Comparison of ENCODE assay signal across 8 mouse cellular contexts in genomic region chr2:166805250-166806172, GRCm38 (mm10). TPM values are rescaled to one million over a fixed set of nuclear protein-coding genes. Genes with fewer than 3 reads are reported as not detected.
DNase-seq lines count a peak whose midpoint lies in the region; ATAC-seq and TF ChIP-seq lines count a peak whose summit lies in the region.

Gene Arfgef2 (plus strand): TSS chr2:166805588.

- H3K27me3 ChIP-seq in CH12.LX (replicated peaks), result no peaks in the 10 kb centered on the region
- no peaks in the 10 kb centered on the region for H3K27me3 ChIP-seq in forebrain, embryonic 11.5 days (ENCODE audit: control insufficient read depth, insufficient read depth, low read length)
- no peaks in the 10 kb centered on the region for H3K27me3 ChIP-seq in heart, embryonic 15.5 days
- 0 out of 2 replicates have a peak, but pooled peaks cover 3% of the 10 kb centered on the region for H3K27me3 ChIP-seq in liver, embryonic 13.5 days
- no peaks in the 10 kb centered on the region for H3K27me3 ChIP-seq in stomach, embryonic 14.5 days (ENCODE audit: control insufficient read depth, insufficient read depth, low read length)

- no peak for TF ChIP-seq RAD21 in CH12.LX (IDR thresholded peaks at IDR 0.05; ENCODE audit: low read depth, low read length)

- peaks cover 0 to 2% of the 10 kb centered on the region in 2 experiments for H3K36me3 ChIP-seq in CH12.LX (replicated peaks in 1 of 2; ENCODE audit: control insufficient read depth in 1 of 2, insufficient read depth in 1 of 2, low read length in 1 of 2)
- H3K36me3 ChIP-seq in forebrain, embryonic 11.5 days (ENCODE audit: control insufficient read depth, insufficient read depth, low read length), result no peaks in the 10 kb centered on the region
- no peaks in the 10 kb centered on the region for H3K36me3 ChIP-seq in heart, embryonic 15.5 days
- H3K36me3 ChIP-seq in liver, embryonic 13.5 days, result no peaks in the 10 kb centered on the region
- no peaks in the 10 kb centered on the region for H3K36me3 ChIP-seq in stomach, embryonic 14.5 days (ENCODE audit: control insufficient read depth, insufficient read depth, low read length)

- dilution Hi-C loops in CH12.LX (cut with MboI; ENCODE audit: extremely low pct_ligation_motif_present, extremely low pct_unique_long_range_greater_than_20kb, low sequenced_read_pairs), result no loop called here

- TF ChIP-seq EP300 in CH12.LX (IDR thresholded peaks at IDR 0.05; ENCODE audit: low read length), result no peak

- under 1% methylated on average over 69 of the region's 76 CpGs for WGBS in forebrain, embryonic 11.5 days
- WGBS in heart, embryonic 15.5 days, result under 1% methylated on average over 76 of the region's 76 CpGs
- under 1% methylated on average over 61 of the region's 76 CpGs for WGBS in liver, embryonic 13.5 days (ENCODE audit: insufficient replicate concordance)
- WGBS in stomach, embryonic 14.5 days, result under 1% methylated on average over 54 of the region's 76 CpGs

- peak; percentile 92 for DNase-seq in CH12.LX (ENCODE audit: extremely low read depth)
- peak; percentile 85 for DNase-seq in c-Kit-positive CD71-positive TER-119-negative erythroid progenitor cells, embryonic 14.5 days (ENCODE audit: low read depth)
- DNase-seq in forebrain, embryonic 11.5 days (ENCODE audit: low spot score), result peak; percentile 91
- DNase-seq in kidney, postnatal 25 days, result peak; percentile 93 to 96
- peak; percentile 83 for DNase-seq in liver, embryonic 13.5 days
- peak; percentile 86 to 90 for DNase-seq in natural killer cell, adult 2 months (ENCODE audit: low spot score in 2 of 2)

- peak within 1 kb of the TSS; percentile 85 for H3K9ac ChIP-seq in CH12.LX (ENCODE audit: insufficient read depth, low read depth)
- H3K9ac ChIP-seq in forebrain, embryonic 11.5 days (ENCODE audit: low read length), result peak within 1 kb of the TSS; percentile 80
- peak within 1 kb of the TSS; percentile 93 for H3K9ac ChIP-seq in heart, embryonic 15.5 days
- peak within 1 kb of the TSS; percentile 93 for H3K9ac ChIP-seq in liver, embryonic 13.5 days
- peak within 1 kb of the TSS; percentile 86 for H3K9ac ChIP-seq in stomach, embryonic 14.5 days (replicated peaks; ENCODE audit: low read depth, low read length)

- ATAC-seq in forebrain, embryonic 11.5 days (replicated peaks; ENCODE audit: low FRiP score), result peak; percentile 89
- peak; percentile 91 for ATAC-seq in heart, embryonic 15.5 days (replicated peaks; ENCODE audit: insufficient number of reproducible peaks, insufficient read depth, low FRiP score, low read depth)
- peak; percentile 90 for ATAC-seq in liver, embryonic 13.5 days (ENCODE audit: low read depth)
- peak; percentile 91 for ATAC-seq in stomach, embryonic 14.5 days (ENCODE audit: insufficient number of reproducible peaks, insufficient read depth, low FRiP score, low read depth)

- H3K4me3 ChIP-seq in CH12.LX (replicated peaks in 1 of 3; ENCODE audit: low read depth in 2 of 3, low read length in 2 of 3, poor library complexity in 1 of 3), result peak within 1 kb of the TSS; percentile 76 to 93 (median 80)
- peak within 1 kb of the TSS; percentile 79 for H3K4me3 ChIP-seq in forebrain, embryonic 11.5 days (ENCODE audit: low read depth, low read length)
- peak within 1 kb of the TSS; percentile 74 for H3K4me3 ChIP-seq in heart, embryonic 15.5 days
- H3K4me3 ChIP-seq in liver, embryonic 13.5 days (replicated peaks), result peak within 1 kb of the TSS; percentile 85
- H3K4me3 ChIP-seq in stomach, embryonic 14.5 days (ENCODE audit: low read depth, low read length), result peak within 1 kb of the TSS; percentile 91

- H3K4me1 ChIP-seq in CH12.LX (ENCODE audit: control insufficient read depth in 1 of 2, insufficient read depth in 2 of 2), result peaks cover 18 to 67% of the 10 kb centered on the region in 2 experiments
- H3K4me1 ChIP-seq in forebrain, embryonic 11.5 days (replicated peaks; ENCODE audit: control insufficient read depth, insufficient read depth, low read length), result no peaks in the 10 kb centered on the region
- peaks cover 19% of the 10 kb centered on the region for H3K4me1 ChIP-seq in heart, embryonic 15.5 days (replicated peaks)
- peaks cover 43% of the 10 kb centered on the region for H3K4me1 ChIP-seq in liver, embryonic 13.5 days (replicated peaks)
- peaks cover 11% of the 10 kb centered on the region; the same call in 1 of the 2 replicates for H3K4me1 ChIP-seq in stomach, embryonic 14.5 days (ENCODE audit: control insufficient read depth, insufficient read depth, low read length)

- H3K9me3 ChIP-seq in CH12.LX (replicated peaks; ENCODE audit: low read length), result no peaks in the 10 kb centered on the region
- H3K9me3 ChIP-seq in forebrain, embryonic 11.5 days (ENCODE audit: control insufficient read depth, low read length), result no peaks in the 10 kb centered on the region
- no peaks in the 10 kb centered on the region for H3K9me3 ChIP-seq in heart, embryonic 15.5 days (replicated peaks)
- H3K9me3 ChIP-seq in liver, embryonic 13.5 days (replicated peaks), result no peaks in the 10 kb centered on the region
- no peaks in the 10 kb centered on the region for H3K9me3 ChIP-seq in stomach, embryonic 14.5 days (ENCODE audit: control insufficient read depth, low read depth, low read length)

- TF ChIP-seq POLR2A in CH12.LX (IDR thresholded peaks at IDR 0.05; ENCODE audit: low read depth, low read length), result peak; percentile 80

- H3K27ac ChIP-seq in CH12.LX (ENCODE audit: insufficient read depth, low read depth), result peak within 1 kb of the TSS; percentile 11; the same call in 1 of the 2 replicates
- H3K27ac ChIP-seq in forebrain, embryonic 11.5 days (ENCODE audit: low read depth, low read length), result no peak within 1 kb of the TSS
- peak within 1 kb of the TSS; percentile 87 for H3K27ac ChIP-seq in heart, embryonic 15.5 days
- H3K27ac ChIP-seq in liver, embryonic 13.5 days, result peak within 1 kb of the TSS; percentile 86
- peak within 1 kb of the TSS; percentile 69 for H3K27ac ChIP-seq in stomach, embryonic 14.5 days (ENCODE audit: low read length)

- peak within 1 kb of the TSS; percentile 76 for H3K4me2 ChIP-seq in CH12.LX (ENCODE audit: insufficient read depth, low read depth, poor library complexity, severe bottlenecking)
- H3K4me2 ChIP-seq in forebrain, embryonic 11.5 days (ENCODE audit: low read depth, low read length, severe bottlenecking), result peak within 1 kb of the TSS; percentile 92
- H3K4me2 ChIP-seq in heart, embryonic 15.5 days, result peak within 1 kb of the TSS; percentile 82
- peak within 1 kb of the TSS; percentile 91 for H3K4me2 ChIP-seq in liver, embryonic 13.5 days
- peak within 1 kb of the TSS; percentile 83 for H3K4me2 ChIP-seq in stomach, embryonic 14.5 days (replicated peaks; ENCODE audit: low read depth, low read length)

- TF ChIP-seq CTCF in CH12.LX (conservative IDR thresholded peaks at IDR 0.05 in 1 of 2, IDR thresholded peaks at IDR 0.05 in 1 of 2; ENCODE audit: low read depth in 2 of 2, low read length in 2 of 2), result 0 out of 4 replicates have a peak, but pooled peaks of 1 of the 2 experiments have one; percentile 2

- H3K79me2 ChIP-seq in CH12.LX (replicated peaks; ENCODE audit: control insufficient read depth, extremely low read depth, insufficient read depth, poor library complexity, severe bottlenecking), result peaks cover 9% of the 10 kb centered on the region; the same call in 1 of the 2 replicates

- in situ Hi-C loops in CH12.LX (cut with MboI; ENCODE audit: low pct_ligation_motif_present, low pct_unique_long_range_greater_than_20kb, low sequenced_read_pairs), result no loop called here

TF ChIP-seq in CH12.LX, 34 proteins besides CTCF, POLR2A, EP300 and RAD21:
- TF ChIP-seq ZMIZ1 (IDR thresholded peaks at IDR 0.05; ENCODE audit: low read depth, low read length), result peak; percentile 72; the same call in 1 of the 2 replicates
- TF ChIP-seq BHLHE40 (IDR thresholded peaks at IDR 0.05; ENCODE audit: low read depth, low read length), result peak; percentile 99
- TF ChIP-seq HCFC1 (IDR thresholded peaks at IDR 0.05; ENCODE audit: low read depth, low read length), result peak; percentile 58
- TF ChIP-seq ETS1 (conservative IDR thresholded peaks at IDR 0.05; ENCODE audit: low read depth, low read length), result peak; percentile 50
- TF ChIP-seq MXI1 (IDR thresholded peaks at IDR 0.05; ENCODE audit: low read depth, low read length), result peak; percentile 80; the same call in 1 of the 2 replicates
- TF ChIP-seq SIN3A (IDR thresholded peaks at IDR 0.05; ENCODE audit: low read length), result peak; percentile 64; the same call in 1 of the 2 replicates
- peak; percentile 87 for TF ChIP-seq MAX (IDR thresholded peaks at IDR 0.05; ENCODE audit: low read length)
- peak; percentile 74 for TF ChIP-seq TCF12 (IDR thresholded peaks at IDR 0.05; ENCODE audit: low read depth, low read length)
- no peak for TF ChIP-seq JUN (IDR thresholded peaks at IDR 0.05; ENCODE audit: insufficient read depth, low read depth, low read length)
- peak; percentile 43; the same call in 1 of the 2 replicates for TF ChIP-seq NRF1 (IDR thresholded peaks at IDR 0.05; ENCODE audit: low read depth, low read length)
- TF ChIP-seq ELF1 (IDR thresholded peaks at IDR 0.05; ENCODE audit: low read depth, low read length), result peak; percentile 62; the same call in 1 of the 2 replicates
- peak; percentile 74 for TF ChIP-seq NELFE (IDR thresholded peaks at IDR 0.05; ENCODE audit: low read depth, low read length)
- no peak for TF ChIP-seq UBTF (IDR thresholded peaks at IDR 0.05; ENCODE audit: low read depth, low read length)
- peak; percentile 83 for TF ChIP-seq MAZ (IDR thresholded peaks at IDR 0.05; ENCODE audit: low read depth, low read length)
- peak; percentile 87 for TF ChIP-seq USF2 (conservative IDR thresholded peaks at IDR 0.05; ENCODE audit: low read depth, low read length)
- no peak for TF ChIP-seq TBP (conservative IDR thresholded peaks at IDR 0.05; ENCODE audit: low read depth, low read length)
- peak; percentile 93 for TF ChIP-seq USF1 (IDR thresholded peaks at IDR 0.05; ENCODE audit: low read depth, low read length)
- no peak; the same call in 1 of the 2 replicates for TF ChIP-seq MEF2A (IDR thresholded peaks at IDR 0.05; ENCODE audit: borderline replicate concordance, low read depth, low read length)

RNA-seq across cellular contexts. Expression of gene Arfgef2, which starts in this region (rescaled TPM):
- 11.2 and 12.5 TPM in 2 replicates for total RNA-seq in CH12.LX (2012; rRNA removed)
- 8.2 and 9.2 TPM in 2 replicates for total RNA-seq in CH12.LX (2014; rRNA removed)
- 15.3 and 18.7 TPM in 2 replicates for polyA plus RNA-seq in CH12.LX (2012; ENCODE audit: insufficient read length, low read depth)
- polyA plus RNA-seq in forebrain, embryonic 11.5 days (2014; fragmentation: Nextera tagmentation; extraction: Ambion mirVana), result 5.2 and 6.1 TPM in 2 replicates
- 5.0 and 5.6 TPM in 2 replicates for polyA plus RNA-seq in heart, embryonic 15.5 days (2015; fragmentation: Nextera tagmentation; extraction: Ambion mirVana)
- 3.4 and 5.1 TPM in 2 replicates for polyA plus RNA-seq in liver, embryonic 13.5 days (2015; fragmentation: Nextera tagmentation; extraction: Ambion mirVana)
- 6.2 and 6.4 TPM in 2 replicates for polyA plus RNA-seq in stomach, embryonic 14.5 days (2014; fragmentation: Nextera tagmentation; extraction: Ambion mirVana)
